Mouse (Mus musculus) regulatory T cell (primary cell): ENCODE measurements at regions not wholly inside any gene's neighbourhood (a gene's known extent, or its start where the extent isn't known, plus 50 kb on each side); places are given as distances from the start of the nearest gene placed in this dataset.

Experiments used
- in situ Hi-C: fragments of 300-600 bp; cut with MboI, MseI; formaldehyde crosslinking; loops from one replicate; pipeline ENCODE4 v1.15.1; 2025; ENCODE audit warnings: high pct_unique_total_duplicates

GRCm38 (mm10) chr11:111155023-111155422 lies 89.1 kb downstream of the Kcnj2 start:
- in situ Hi-C loops: no loop called here

GRCm38 (mm10) chr11:111155747-111156146 lies 89.8 kb downstream of the Kcnj2 start:
- in situ Hi-C loops: no loop called here

- in situ Hi-C loops: no loop called here
Observed at GRCm38 (mm10) chr11:111159299-111159698, 93.3 kb downstream of the Kcnj2 start.

- in situ Hi-C loops: loop anchor here (5.0 kb wide), 1 partner anchor 48 kb away; no protein-coding TSS in a partner anchor
Observed at GRCm38 (mm10) chr11:111164907-111165306, 98.9 kb downstream of the Kcnj2 start.

GRCm38 (mm10) chr11:111170174-111170800 lies 104.3 kb downstream of the Kcnj2 start:
- in situ Hi-C loops: loop anchor here (10.0 kb wide), 1 partner anchor 875 kb away; no protein-coding TSS in a partner anchor

GRCm38 (mm10) chr11:111173525-111173924 lies 107.6 kb downstream of the Kcnj2 start:
- in situ Hi-C loops: loop anchor here (10.0 kb wide), 1 partner anchor 879 kb away; no protein-coding TSS in a partner anchor

- in situ Hi-C loops: loop anchor here (10.0 kb wide), 1 partner anchor 881 kb away; no protein-coding TSS in a partner anchor
Observed at GRCm38 (mm10) chr11:111175566-111175965, 109.6 kb downstream of the Kcnj2 start.

- in situ Hi-C loops: loop anchor here (10.0 kb wide), 1 partner anchor 883 kb away; no protein-coding TSS in a partner anchor
Observed at GRCm38 (mm10) chr11:111177516-111177915, 111.6 kb downstream of the Kcnj2 start.

- in situ Hi-C loops: no loop called here
Observed at GRCm38 (mm10) chr11:111197422-111197821, 131.5 kb downstream of the Kcnj2 start.

GRCm38 (mm10) chr11:111200512-111200911 lies 134.5 kb downstream of the Kcnj2 start:
- in situ Hi-C loops: no loop called here

- in situ Hi-C loops: no loop called here
Observed at GRCm38 (mm10) chr11:111202780-111203179, 136.8 kb downstream of the Kcnj2 start.

GRCm38 (mm10) chr11:111210565-111210964 lies 144.6 kb downstream of the Kcnj2 start:
- in situ Hi-C loops: no loop called here

GRCm38 (mm10) chr11:111212038-111212701 lies 146.2 kb downstream of the Kcnj2 start:
- in situ Hi-C loops: no loop called here

GRCm38 (mm10) chr11:111212702-111213328 lies 146.9 kb downstream of the Kcnj2 start:
- in situ Hi-C loops: no loop called here

- in situ Hi-C loops: no loop called here
Observed at GRCm38 (mm10) chr11:111215006-111215405, 149.0 kb downstream of the Kcnj2 start.

GRCm38 (mm10) chr11:111223834-111224233 lies 157.9 kb downstream of the Kcnj2 start:
- in situ Hi-C loops: no loop called here

- in situ Hi-C loops: no loop called here
Observed at GRCm38 (mm10) chr11:111227305-111227704, 161.3 kb downstream of the Kcnj2 start.

GRCm38 (mm10) chr11:111236741-111237140 lies 170.8 kb downstream of the Kcnj2 start:
- in situ Hi-C loops: no loop called here

- in situ Hi-C loops: no loop called here
Observed at GRCm38 (mm10) chr11:111239784-111240183, 173.8 kb downstream of the Kcnj2 start.

- in situ Hi-C loops: no loop called here
Observed at GRCm38 (mm10) chr11:111252226-111252625, 186.3 kb downstream of the Kcnj2 start.

- in situ Hi-C loops: no loop called here
Observed at GRCm38 (mm10) chr11:111256596-111256995, 190.6 kb downstream of the Kcnj2 start.

- in situ Hi-C loops: no loop called here
Observed at GRCm38 (mm10) chr11:111260691-111261383, 194.9 kb downstream of the Kcnj2 start.
